Mouse (Mus musculus): ENCODE results near the gene Gm20388. TPM values are rescaled to one million over a fixed set of nuclear protein-coding genes. Genes with fewer than 3 reads are reported as not detected.

Gm20388 gene
- polyA plus RNA-seq, 1 experiment from 2014 or later = not detected

- Histone ChIP-seq H3K36me3 (no peaks in the 10 kb centered on the region), H3K27me3 (no peaks in the 10 kb centered on the region), H3K4me1 (no peaks in the 10 kb centered on the region), H3K4me3 (no peak overlapping the region), H3K4me2 (replicated peaks) (no peak overlapping the region), H3K27ac (replicated peaks) (no peak overlapping the region), H3K9ac (replicated peaks) (no peak overlapping the region), H3K9me3 (no peaks in the 10 kb centered on the region)
- 85% methylated on average over 2 of the region's 2 CpGs for WGBS
- ATAC-seq (replicated peaks) = no peak
These were observed 901.3 kb downstream of the Gm20388 start for GRCm38 (mm10) chr8:120811953-120812352.

DNA sequence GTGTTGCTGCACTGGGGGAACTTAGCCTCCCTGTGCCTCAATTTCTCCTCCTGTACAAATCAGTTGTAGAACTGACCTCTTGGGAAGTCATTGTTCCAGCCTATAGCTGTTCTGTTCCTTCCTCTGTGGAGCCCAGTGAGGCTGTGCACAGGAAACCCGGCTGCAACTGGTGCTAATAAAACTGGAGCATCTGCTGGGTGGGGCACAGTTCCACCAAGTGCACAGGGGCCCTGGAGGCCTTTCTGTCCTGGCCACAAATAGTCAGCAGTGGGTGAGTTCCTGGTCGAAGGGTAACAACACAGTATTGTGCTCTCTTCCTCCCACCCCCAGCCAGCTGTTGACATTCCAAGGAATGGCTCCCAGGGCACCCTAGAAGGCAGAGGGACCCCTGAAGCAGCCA is 902.4 kb downstream of the Gm20388 start:
- no peak overlapping the region for H3K9ac ChIP-seq (replicated peaks)
- ATAC-seq (replicated peaks) = no peak
- 61% methylated on average over 2 of the region's 2 CpGs for WGBS
- H3K27me3 ChIP-seq = no peaks in the 10 kb centered on the region
- no peak overlapping the region for H3K4me2 ChIP-seq (replicated peaks)
- H3K4me1 ChIP-seq = no peaks in the 10 kb centered on the region
- no peaks in the 10 kb centered on the region for H3K36me3 ChIP-seq
- no peak overlapping the region for H3K4me3 ChIP-seq
- H3K27ac ChIP-seq (replicated peaks) = no peak overlapping the region
- no peaks in the 10 kb centered on the region for H3K9me3 ChIP-seq

- Histone ChIP-seq H3K4me3 (no peak overlapping the region), H3K36me3 (no peaks in the 10 kb centered on the region), H3K27me3 (no peaks in the 10 kb centered on the region), H3K9ac (replicated peaks) (no peak overlapping the region), H3K27ac (replicated peaks) (no peak overlapping the region), H3K9me3 (no peaks in the 10 kb centered on the region), H3K4me1 (no peaks in the 10 kb centered on the region), H3K4me2 (replicated peaks) (no peak overlapping the region)
- no peak for ATAC-seq (replicated peaks)
- WGBS = 84% methylated on average over 7 of the region's 7 CpGs
These were observed 903.2 kb downstream of the Gm20388 start for GRCm38 (mm10) chr8:120813839-120814238.

GRCm38 (mm10) chr8:120816371-120816770 is 905.7 kb downstream of the Gm20388 start:
- Histone ChIP-seq H3K27ac (replicated peaks) (no peak overlapping the region), H3K9me3 (no peaks in the 10 kb centered on the region), H3K4me1 (no peaks in the 10 kb centered on the region), H3K9ac (replicated peaks) (no peak overlapping the region), H3K4me3 (no peak overlapping the region), H3K27me3 (no peaks in the 10 kb centered on the region; the same call in 1 of the 2 replicates), H3K36me3 (no peaks in the 10 kb centered on the region), H3K4me2 (replicated peaks) (no peak overlapping the region)
- no peak for ATAC-seq (replicated peaks)
- WGBS = 82% methylated on average over 5 of the region's 5 CpGs

DNA sequence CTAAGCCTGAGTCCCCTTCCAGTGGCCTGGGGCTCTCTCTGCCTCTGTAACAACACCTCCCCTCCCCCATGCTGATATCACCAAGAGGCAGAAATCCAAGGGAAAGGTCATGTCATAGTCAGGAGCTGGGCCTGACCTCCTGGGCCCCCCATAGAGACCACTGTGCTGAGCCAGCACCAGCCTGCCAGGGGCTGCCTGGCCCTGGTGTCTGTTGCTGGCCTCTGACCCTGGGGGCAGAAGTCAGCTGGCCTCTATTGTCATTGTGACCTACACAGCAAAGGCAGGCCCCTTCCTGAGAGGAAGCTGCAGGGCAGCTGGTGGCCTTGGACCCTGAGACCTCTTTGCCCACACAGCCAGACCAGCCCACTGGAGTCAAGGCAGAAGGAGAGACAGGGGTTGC is 909.3 kb downstream of the Gm20388 start:
- H3K27ac ChIP-seq (replicated peaks) = no peak overlapping the region
- H3K4me3 ChIP-seq = no peak overlapping the region
- no peaks in the 10 kb centered on the region for H3K36me3 ChIP-seq
- no peak overlapping the region for H3K9ac ChIP-seq (replicated peaks)
- no peaks in the 10 kb centered on the region; the same call in 1 of the 2 replicates for H3K27me3 ChIP-seq
- no peak for ATAC-seq (replicated peaks)
- H3K4me1 ChIP-seq = no peaks in the 10 kb centered on the region
- no peaks in the 10 kb centered on the region for H3K9me3 ChIP-seq
- H3K4me2 ChIP-seq (replicated peaks) = no peak overlapping the region

DNA sequence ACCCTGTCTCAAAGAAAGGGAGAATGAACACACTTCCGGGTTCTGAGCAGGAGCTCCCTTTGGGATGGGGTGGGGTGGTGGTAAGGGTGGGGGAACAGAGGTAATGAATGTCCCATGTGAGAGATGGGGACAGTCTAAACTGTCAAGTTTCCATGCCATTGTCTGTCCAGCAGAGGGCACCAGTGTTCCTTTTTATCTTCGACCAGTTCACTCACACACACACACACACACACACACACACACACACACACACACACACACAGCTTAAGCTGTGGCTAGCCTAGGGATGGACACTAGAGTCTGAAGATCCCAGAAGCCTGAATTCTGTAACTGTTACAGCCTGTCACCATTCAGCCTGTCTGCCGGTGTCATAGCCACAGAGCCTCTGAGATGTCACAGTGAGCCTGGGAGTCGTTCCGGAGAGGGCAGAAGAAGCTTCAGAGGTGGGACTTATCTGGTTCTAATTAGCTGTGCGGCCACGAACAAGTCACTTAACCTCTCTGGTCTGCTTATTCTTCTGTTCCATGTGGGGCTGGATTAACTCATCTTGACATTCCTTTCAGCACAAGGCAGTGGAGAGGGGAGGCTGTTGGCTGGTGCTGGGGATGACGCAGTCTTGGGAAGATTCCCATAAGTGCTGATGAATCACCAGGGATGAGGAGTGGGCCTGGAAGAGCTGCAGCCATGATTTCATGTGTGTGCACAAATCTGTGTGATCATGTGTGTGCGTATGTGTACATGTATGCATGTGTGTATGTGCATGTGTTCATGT is 910.9 kb downstream of the Gm20388 start:
- Histone ChIP-seq H3K27me3 (no peaks in the 10 kb centered on the region; the same call in 1 of the 2 replicates), H3K4me3 (no peak overlapping the region), H3K9ac (replicated peaks) (no peak overlapping the region), H3K27ac (replicated peaks) (no peak overlapping the region), H3K36me3 (no peaks in the 10 kb centered on the region), H3K4me1 (no peaks in the 10 kb centered on the region), H3K4me2 (replicated peaks) (no peak overlapping the region), H3K9me3 (no peaks in the 10 kb centered on the region)
- ATAC-seq (replicated peaks) = no peak
- WGBS = 35% methylated on average over 9 of the region's 9 CpGs

- H3K27ac ChIP-seq (replicated peaks) = no peak overlapping the region
- H3K9me3 ChIP-seq = no peaks in the 10 kb centered on the region
- no peaks in the 10 kb centered on the region; the same call in 1 of the 2 replicates for H3K27me3 ChIP-seq
- no peaks in the 10 kb centered on the region for H3K4me1 ChIP-seq
- H3K4me2 ChIP-seq (replicated peaks) = no peak overlapping the region
- no peak for ATAC-seq (replicated peaks)
- WGBS = 49% methylated on average over 6 of the region's 6 CpGs
- no peak overlapping the region for H3K9ac ChIP-seq (replicated peaks)
- no peak overlapping the region for H3K4me3 ChIP-seq
- no peaks in the 10 kb centered on the region for H3K36me3 ChIP-seq
These were observed 912.7 kb downstream of the Gm20388 start for GRCm38 (mm10) chr8:120823331-120823730.

GRCm38 (mm10) chr8:120823887-120824286 is 913.2 kb downstream of the Gm20388 start:
- Histone ChIP-seq H3K4me3 (no peak overlapping the region), H3K27ac (replicated peaks) (no peak overlapping the region), H3K36me3 (no peaks in the 10 kb centered on the region), H3K27me3 (no peaks in the 10 kb centered on the region; the same call in 1 of the 2 replicates), H3K4me1 (no peaks in the 10 kb centered on the region), H3K4me2 (replicated peaks) (no peak overlapping the region), H3K9me3 (no peaks in the 10 kb centered on the region), H3K9ac (replicated peaks) (no peak overlapping the region)
- 69% methylated on average over 8 of the region's 8 CpGs for WGBS
- ATAC-seq (replicated peaks) = no peak

DNA sequence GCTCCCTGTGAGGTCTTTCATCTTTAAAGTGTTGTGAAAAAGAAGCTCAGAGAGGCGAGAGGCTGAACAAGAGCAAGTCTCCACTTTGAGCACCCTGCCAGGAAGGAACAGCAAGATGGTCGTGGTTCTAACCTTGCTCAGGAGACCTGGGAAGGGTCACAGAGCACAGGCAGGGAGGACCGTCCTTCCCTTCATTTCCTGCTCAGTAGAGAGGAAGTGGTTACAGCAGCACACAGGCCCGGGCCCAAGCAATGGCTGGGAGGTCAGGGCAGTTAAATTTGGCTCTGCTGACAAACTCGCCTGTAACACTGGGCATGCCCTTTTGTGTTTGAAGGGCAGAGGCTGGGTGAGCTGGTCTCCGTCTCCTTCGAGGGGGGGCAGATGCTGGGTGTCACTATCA is 914.0 kb downstream of the Gm20388 start:
- no peak overlapping the region for H3K9ac ChIP-seq (replicated peaks)
- no peaks in the 10 kb centered on the region; the same call in 1 of the 2 replicates for H3K27me3 ChIP-seq
- no peak overlapping the region for H3K27ac ChIP-seq (replicated peaks)
- no peak overlapping the region for H3K4me2 ChIP-seq (replicated peaks)
- WGBS = 82% methylated on average over 7 of the region's 7 CpGs
- H3K36me3 ChIP-seq = no peaks in the 10 kb centered on the region
- no peaks in the 10 kb centered on the region for H3K4me1 ChIP-seq
- ATAC-seq (replicated peaks) = no peak
- H3K4me3 ChIP-seq = no peak overlapping the region
- H3K9me3 ChIP-seq = no peaks in the 10 kb centered on the region

DNA sequence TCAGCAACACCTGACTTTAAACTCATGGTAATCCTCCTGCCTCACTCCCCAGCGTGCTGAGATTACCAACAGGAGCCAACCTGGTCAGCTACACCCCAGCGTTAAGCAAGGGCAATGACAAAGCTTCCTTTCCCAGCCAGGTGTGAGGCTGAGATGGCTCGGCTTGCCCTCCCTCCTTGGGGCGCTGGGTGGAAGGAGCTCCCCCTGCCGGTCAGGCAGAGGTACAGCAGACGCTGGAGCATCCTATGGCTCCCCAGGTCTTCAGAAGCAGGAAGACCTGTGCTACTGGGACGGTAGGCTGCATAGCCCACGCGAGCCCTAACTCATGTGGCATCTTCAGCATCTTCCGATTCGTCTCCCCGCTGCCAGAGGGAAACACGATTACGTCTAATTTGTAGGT is 917.6 kb downstream of the Gm20388 start:
- Histone ChIP-seq H3K27ac (replicated peaks) (no peak overlapping the region), H3K4me2 (replicated peaks) (no peak overlapping the region), H3K36me3 (no peaks in the 10 kb centered on the region), H3K9ac (replicated peaks) (no peak overlapping the region), H3K9me3 (no peaks in the 10 kb centered on the region), H3K4me1 (no peaks in the 10 kb centered on the region), H3K27me3 (no peaks in the 10 kb centered on the region; the same call in 1 of the 2 replicates), H3K4me3 (no peak overlapping the region)
- ATAC-seq (replicated peaks) = no peak
- WGBS = 13% methylated on average over 14 of the region's 14 CpGs

- Histone ChIP-seq H3K4me1 (no peaks in the 10 kb centered on the region), H3K27me3 (peaks cover 4% of the 10 kb centered on the region; the same call in 1 of the 2 replicates), H3K36me3 (no peaks in the 10 kb centered on the region), H3K4me2 (replicated peaks) (no peak overlapping the region), H3K9me3 (no peaks in the 10 kb centered on the region), H3K9ac (replicated peaks) (no peak overlapping the region), H3K4me3 (no peak overlapping the region), H3K27ac (replicated peaks) (no peak overlapping the region)
- no peak for ATAC-seq (replicated peaks)
- 85% methylated on average over 12 of the region's 12 CpGs for WGBS
These were observed 920.0 kb downstream of the Gm20388 start for GRCm38 (mm10) chr8:120830661-120831060.

- no peaks in the 10 kb centered on the region for H3K36me3 ChIP-seq
- H3K4me1 ChIP-seq = no peaks in the 10 kb centered on the region
- no peak overlapping the region for H3K9ac ChIP-seq (replicated peaks)
- ATAC-seq (replicated peaks) = no peak
- WGBS = 46% methylated on average over 10 of the region's 14 CpGs
- H3K9me3 ChIP-seq = no peaks in the 10 kb centered on the region
- H3K4me2 ChIP-seq (replicated peaks) = no peak overlapping the region
- H3K27me3 ChIP-seq = peaks cover 4% of the 10 kb centered on the region; the same call in 1 of the 2 replicates
- H3K4me3 ChIP-seq = no peak overlapping the region
- H3K27ac ChIP-seq (replicated peaks) = no peak overlapping the region
These were observed 921.4 kb downstream of the Gm20388 start for GRCm38 (mm10) chr8:120832022-120832421.

DNA sequence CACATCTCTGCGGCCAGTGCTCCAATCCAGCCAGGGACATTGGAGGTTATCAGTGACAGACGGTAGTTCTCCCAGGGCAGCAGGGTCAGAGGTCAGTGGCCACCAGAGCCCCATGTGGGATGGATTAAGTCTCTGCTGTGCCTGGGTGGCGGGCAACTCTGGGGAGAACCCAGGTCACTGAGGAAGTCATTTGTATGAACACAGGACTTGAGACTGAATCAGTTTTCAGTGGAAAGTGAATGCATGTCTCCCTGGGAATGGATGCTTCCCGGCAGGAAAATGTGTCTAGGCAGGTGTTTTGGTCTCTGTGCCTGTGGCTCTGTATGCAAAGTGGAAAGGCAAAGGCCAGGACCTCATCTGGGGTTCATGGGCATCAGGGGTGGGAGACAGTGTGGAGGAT is 922.6 kb downstream of the Gm20388 start:
- H3K4me3 ChIP-seq = no peak overlapping the region
- H3K9ac ChIP-seq (replicated peaks) = no peak overlapping the region
- no peak overlapping the region for H3K27ac ChIP-seq (replicated peaks)
- ATAC-seq (replicated peaks) = no peak
- 32% methylated on average over 4 of the region's 4 CpGs for WGBS
- H3K9me3 ChIP-seq = no peaks in the 10 kb centered on the region
- no peaks in the 10 kb centered on the region for H3K4me1 ChIP-seq
- H3K27me3 ChIP-seq = peaks cover 4% of the 10 kb centered on the region; the same call in 1 of the 2 replicates
- H3K4me2 ChIP-seq (replicated peaks) = no peak overlapping the region
- no peaks in the 10 kb centered on the region for H3K36me3 ChIP-seq

All from forebrain, embryonic 15.5 days (tissue).